Mouse (Mus musculus) lung, adult 2 months (tissue): ENCODE data around the gene Prss50. TPM values are rescaled to one million over a fixed set of nuclear protein-coding genes. Genes with fewer than 3 reads are reported as not detected.

Experiments
- DNase-seq: peaks from one replicate; pipeline ENCODE4 v3.0.0; 2022
- H3K4me1 ChIP-seq: fragments of 200-500 bp; 2 replicates; pipeline ENCODE4 v1.6.1; 2011; ENCODE audit warnings: low read length; ENCODE audit not compliant: control insufficient read depth, insufficient read depth
- H3K4me3 ChIP-seq: fragments of 200-500 bp; replicated peaks from 2 replicates; pipeline ENCODE3; 2011; ENCODE audit warnings: low read depth, mild to moderate bottlenecking, control low read depth, low read length; ENCODE audit errors: extremely low read depth
- CTCF ChIP-seq: fragments of 200-500 bp; IDR thresholded peaks from 2 replicates; pipeline ENCODE4 v1.5.1; 2011; ENCODE audit warnings: mild to moderate bottlenecking, low read length, control low read depth; ENCODE audit not compliant: insufficient read depth
- POLR2A ChIP-seq: fragments of 200-500 bp; IDR thresholded peaks from 2 replicates; pipeline ENCODE4 v1.6.1; 2011; ENCODE audit warnings: low read depth, mild to moderate bottlenecking, control low read depth, low read length, borderline replicate concordance; ENCODE audit errors: extremely low read depth
- WGBS: fragments of 180-500 bp; shearing (Covaris S2); methylation state at CpG from one replicate; pipeline ENCODE4 v1.1.7; 2018; 5-methylcytosine and 5-hydroxymethylcytosine counted together
- polyA plus RNA-seq: library from polyadenylated mRNA; depleted of rRNA; stranded (reverse); fragments of >200 nt; gene quantifications from 2 replicates; pipeline ENCODE4 v1.2.3, GENCODE M21; 2012; rRNA removed

The Prss50 gene
- polyA plus RNA-seq, 1 experiment: not detected

GRCm38 (mm10) chr9:110896595-110896994 lies 38.8 kb downstream of the Prss50 start:
- TF ChIP-seq POLR2A: no peak
- TF ChIP-seq CTCF: no peak
- Histone ChIP-seq H3K4me3 (no peak overlapping the region), H3K4me1 (no peaks in the 10 kb centered on the region)
- 27% methylated on average over 6 of the region's 6 CpGs for WGBS
- no peak for DNase-seq

GRCm38 (mm10) chr9:110899451-110900008 lies 41.8 kb downstream of the Prss50 start:
- no peaks in the 10 kb centered on the region for H3K4me1 ChIP-seq
- DNase-seq: no peak
- no peak overlapping the region for H3K4me3 ChIP-seq
- WGBS: 51% methylated on average over 10 of the region's 10 CpGs
- no peak for TF ChIP-seq POLR2A
- no peak for TF ChIP-seq CTCF

- no peak for DNase-seq
- Histone ChIP-seq H3K4me1 (no peaks in the 10 kb centered on the region), H3K4me3 (no peak overlapping the region)
- no peak for TF ChIP-seq CTCF
- TF ChIP-seq POLR2A: no peak
- 93% methylated on average over 6 of the region's 6 CpGs for WGBS
Measured at GRCm38 (mm10) chr9:110901204-110901603, 43.4 kb downstream of the Prss50 start.

GRCm38 (mm10) chr9:110902271-110902670 lies 44.5 kb downstream of the Prss50 start:
- Histone ChIP-seq H3K4me1 (no peaks in the 10 kb centered on the region), H3K4me3 (no peak overlapping the region)
- 67% methylated on average over 4 of the region's 4 CpGs for WGBS
- TF ChIP-seq CTCF (no peak), POLR2A (no peak)
- no peak for DNase-seq

GRCm38 (mm10) chr9:110907201-110907837 lies 49.6 kb downstream of the Prss50 start:
- 89% methylated on average over 11 of the region's 11 CpGs for WGBS
- DNase-seq: no peak
- no peaks in the 10 kb centered on the region for H3K4me1 ChIP-seq

GRCm38 (mm10) chr9:110907838-110908630 lies 50.3 kb downstream of the Prss50 start:
- Histone ChIP-seq H3K4me1 (no peaks in the 10 kb centered on the region), H3K4me3 (no peak overlapping the region)
- WGBS: 75% methylated on average over 4 of the region's 4 CpGs
- no peak for DNase-seq
- no peak for TF ChIP-seq POLR2A
- no peak for TF ChIP-seq CTCF

More at GRCm38 (mm10) chr9:110907201-110907837, 49.6 kb downstream of the Prss50 start:
- H3K4me3 ChIP-seq: no peak overlapping the region
- no peak for TF ChIP-seq POLR2A
- no peak for TF ChIP-seq CTCF

- DNase-seq: no peak
- 95% methylated on average over 3 of the region's 3 CpGs for WGBS
- TF ChIP-seq CTCF (no peak), POLR2A (no peak)
- Histone ChIP-seq H3K4me3 (no peak overlapping the region), H3K4me1 (no peaks in the 10 kb centered on the region)
Measured at GRCm38 (mm10) chr9:110908631-110909016, 50.9 kb downstream of the Prss50 start.

GRCm38 (mm10) chr9:110909371-110909967 lies 51.7 kb downstream of the Prss50 start:
- no peak for DNase-seq
- no peak overlapping the region for H3K4me3 ChIP-seq
- 59% methylated on average over 6 of the region's 6 CpGs for WGBS
- H3K4me1 ChIP-seq: no peaks in the 10 kb centered on the region
- TF ChIP-seq POLR2A (no peak), CTCF (no peak)

Other genes with a start within 250 kb of the Prss50 start
- gene Nradd, start 233.5 kb upstream of the Prss50 start, polyA plus RNA-seq: 20.0 and 22.9 TPM in 2 replicates
- 58.4 and 66.4 TPM in 2 replicates for gene Nbeal2, start 203.8 kb upstream of the Prss50 start, polyA plus RNA-seq
- gene Ccdc12, start 201.5 kb upstream of the Prss50 start, polyA plus RNA-seq: 101 and 124 TPM in 2 replicates
- 10.8 and 214 TPM in 2 replicates for gene Myl3, start 116.1 kb upstream of the Prss50 start, polyA plus RNA-seq
- 13.8 and 14.0 TPM in 2 replicates for gene Pth1r, start 110.8 kb upstream of the Prss50 start, polyA plus RNA-seq
- gene Prss42, start 59.8 kb upstream of the Prss50 start, polyA plus RNA-seq: not detected in 2 replicates
- gene Prss44, start 44.0 kb upstream of the Prss50 start, polyA plus RNA-seq: not detected in 2 replicates
- not detected in 2 replicates for gene Prss43, start 31.3 kb upstream of the Prss50 start, polyA plus RNA-seq
- gene Prss45, start 23.4 kb upstream of the Prss50 start, polyA plus RNA-seq: not detected in 2 replicates
- gene Prss46, start 13.5 kb upstream of the Prss50 start, polyA plus RNA-seq: not detected in 2 replicates
- 118 and 120 TPM in 2 replicates for gene Als2cl, start 21.9 kb downstream of the Prss50 start, polyA plus RNA-seq
- 4.1 and 4.3 TPM in 2 replicates for gene Tmie, start 22.1 kb downstream of the Prss50 start, polyA plus RNA-seq
- gene Fam240a, start 58.9 kb downstream of the Prss50 start, polyA plus RNA-seq: not detected in 2 replicates
- 0.88 and 1.0 TPM in 2 replicates for gene Tdgf1, start 88.2 kb downstream of the Prss50 start, polyA plus RNA-seq
- gene Lrrc2, start 93.6 kb downstream of the Prss50 start, polyA plus RNA-seq: 0.38 and 0.84 TPM in 2 replicates
- gene Rtp3, start 132.6 kb downstream of the Prss50 start, polyA plus RNA-seq: 26.7 and 29.0 TPM in 2 replicates
- gene Ltf, start 161.3 kb downstream of the Prss50 start, polyA plus RNA-seq: 8.1 and 20.3 TPM in 2 replicates
- 43.9 and 51.2 TPM in 2 replicates for gene Ccrl2, start 199.6 kb downstream of the Prss50 start, polyA plus RNA-seq